Comparison of ENCODE assay signal across 8 mouse cellular contexts in genomic region chr9:99437031-99437764, GRCm38 (mm10). TPM values are rescaled to one million over a fixed set of nuclear protein-coding genes. Genes with fewer than 3 reads are reported as not detected.
DNase-seq lines count a peak whose midpoint lies in the region; ATAC-seq and TF ChIP-seq lines count a peak whose summit lies in the region.

TSS of gene Mras (minus strand) at chr9:99437381.

- peak; percentile 2; the same call in 1 of the 2 replicates for ATAC-seq in forebrain, embryonic 13.5 days
- no peak for ATAC-seq in midbrain, embryonic 16.5 days

- H3K4me2 ChIP-seq in forebrain, embryonic 13.5 days, result peak within 1 kb of the TSS; percentile 79
- H3K4me2 ChIP-seq in midbrain, embryonic 16.5 days (ENCODE audit: low read length), result peak within 1 kb of the TSS; percentile 87

- DNase-seq in layer of hippocampus, adult 2 months (ENCODE audit: low spot score in 2 of 2), result no peak
- no peak for DNase-seq in layer of hippocampus, adult 11-12 months (ENCODE audit: low spot score)
- peak; percentile 42 for DNase-seq in adrenal gland, adult 2 months
- DNase-seq in layer of hippocampus, postnatal 36 days, result no peak
- DNase-seq in ovary, postnatal 36 days (ENCODE audit: low spot score), result no peak
- no peak for DNase-seq in kidney, postnatal 4 days

- TF ChIP-seq CTCF in layer of hippocampus, adult 2 months (conservative IDR thresholded peaks at IDR 0.05), result no peak

- peak within 1 kb of the TSS; percentile 93 for H3K9ac ChIP-seq in forebrain, embryonic 13.5 days
- H3K9ac ChIP-seq in midbrain, embryonic 16.5 days (ENCODE audit: low read depth, low read length), result peak within 1 kb of the TSS; percentile 95

- H3K27me3 ChIP-seq in forebrain, embryonic 13.5 days, result peaks cover 18% of the 10 kb centered on the region
- peaks cover 4% of the 10 kb centered on the region; the same call in 1 of the 2 replicates for H3K27me3 ChIP-seq in midbrain, embryonic 16.5 days (ENCODE audit: control insufficient read depth, insufficient read depth, low read depth, low read length)

- H3K27ac ChIP-seq in layer of hippocampus, adult 2 months, result peak within 1 kb of the TSS; percentile 98
- H3K27ac ChIP-seq in forebrain, embryonic 13.5 days, result peak within 1 kb of the TSS; percentile 78
- peak within 1 kb of the TSS; percentile 89 for H3K27ac ChIP-seq in midbrain, embryonic 16.5 days (ENCODE audit: low read length)

- peak within 1 kb of the TSS; percentile 67 for H3K4me3 ChIP-seq in layer of hippocampus, adult 2 months
- peak within 1 kb of the TSS; percentile 84 for H3K4me3 ChIP-seq in forebrain, embryonic 13.5 days
- peak within 1 kb of the TSS; percentile 85 for H3K4me3 ChIP-seq in midbrain, embryonic 16.5 days (ENCODE audit: low read depth, low read length)

- H3K36me3 ChIP-seq in forebrain, embryonic 13.5 days (ENCODE audit: poor library complexity, severe bottlenecking), result no peaks in the 10 kb centered on the region
- no peaks in the 10 kb centered on the region for H3K36me3 ChIP-seq in midbrain, embryonic 16.5 days (ENCODE audit: control insufficient read depth, insufficient read depth, low read length)

- H3K4me1 ChIP-seq in forebrain, embryonic 13.5 days, result peaks cover 45% of the 10 kb centered on the region
- H3K4me1 ChIP-seq in midbrain, embryonic 16.5 days (ENCODE audit: control insufficient read depth, insufficient read depth, low read length), result peaks cover 32% of the 10 kb centered on the region

- H3K9me3 ChIP-seq in forebrain, embryonic 13.5 days (replicated peaks), result no peaks in the 10 kb centered on the region
- H3K9me3 ChIP-seq in midbrain, embryonic 16.5 days (replicated peaks; ENCODE audit: control insufficient read depth, low read length, poor library complexity, severe bottlenecking), result no peaks in the 10 kb centered on the region

- WGBS in forebrain, embryonic 13.5 days, result 16% methylated on average over 27 of the region's 27 CpGs
- 16% methylated on average over 27 of the region's 27 CpGs for WGBS in midbrain, embryonic 16.5 days

RNA-seq across cellular contexts. Expression of gene Mras, which starts in this region (rescaled TPM):
- 100 to 1,000 TPM; 138 to 141 TPM for total RNA-seq in layer of hippocampus, adult 2 months (2021)
- total RNA-seq in adrenal gland, adult 2 months (2021), result 10 to 100 TPM; 61.0 to 61.1 TPM
- polyA plus RNA-seq in adrenal gland, adult 2 months (2012; rRNA removed), result 31.4 and 33.1 TPM in 2 replicates
- polyA plus RNA-seq in forebrain, embryonic 13.5 days (2015; fragmentation: Nextera tagmentation; extraction: Ambion mirVana), result 43.4 and 44.8 TPM in 2 replicates
- total RNA-seq in layer of hippocampus, postnatal 36 days (2021), result 100 to 1,000 TPM; 132 to 154 TPM
- 51.2 and 53.5 TPM in 2 replicates for polyA plus RNA-seq in midbrain, embryonic 16.5 days (2015; fragmentation: Nextera tagmentation; extraction: Ambion mirVana)
